Comparison of ENCODE assay signal across 26 mouse cellular contexts in the genomic region with DNA sequence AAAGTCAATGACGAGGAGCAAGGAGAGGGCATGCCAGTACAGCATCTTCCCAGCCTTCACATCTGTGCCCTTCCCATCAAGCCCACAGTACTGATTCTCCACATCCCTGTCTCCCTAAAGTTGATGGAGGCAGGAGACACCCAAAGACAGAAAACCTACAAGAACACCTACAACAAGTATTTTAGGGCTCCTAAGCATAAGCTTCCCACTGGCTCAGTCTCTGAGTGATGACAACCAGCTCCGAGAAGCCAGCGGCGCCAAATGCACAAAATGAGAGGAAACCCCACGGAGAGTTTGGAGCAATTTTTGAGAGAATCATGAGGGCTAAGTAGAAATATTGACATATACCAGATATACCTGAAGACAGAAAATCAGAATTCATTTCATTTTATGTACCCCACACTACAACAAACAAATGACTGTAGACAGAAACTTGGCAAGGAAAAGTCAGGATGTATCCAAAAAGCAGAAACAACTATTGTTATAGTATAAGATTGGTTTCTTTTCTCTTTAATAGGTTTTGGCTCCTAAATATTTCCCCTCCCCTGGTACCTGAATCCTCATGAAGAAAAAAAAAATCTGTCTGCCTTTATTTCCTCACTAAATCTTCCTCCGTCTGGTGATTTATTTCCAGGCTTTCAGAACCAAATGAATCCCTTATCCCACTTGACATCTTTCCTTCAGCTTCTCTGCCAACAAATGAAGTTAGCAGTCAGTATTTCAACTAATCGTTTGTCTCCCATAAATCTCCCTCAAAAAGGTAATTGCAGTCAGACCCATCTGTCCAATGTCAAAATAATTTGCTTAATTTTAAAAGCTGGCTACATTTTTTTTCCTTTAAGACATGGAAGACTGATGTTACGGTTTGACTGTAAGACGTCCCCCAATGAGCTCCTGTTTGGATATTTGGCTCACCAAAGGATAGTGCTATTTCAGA.
DNase-seq lines count a peak whose midpoint lies in the region; ATAC-seq and TF ChIP-seq lines count a peak whose summit lies in the region.
"Had no signal": no experiment of that assay in that cellular context is flagged by ENCODE, and none has a peak within 500 bp of the region (broad histone marks: within the 10 kb centered on the region; RNA-seq: fewer than 3 reads in every experiment).

No protein-coding gene starts in this region.

- intact Hi-C loops in left cerebral cortex, postnatal 14 days (cut with DNase I) = no loop called here

- WGBS in forebrain, embryonic 15.5 days = 65% methylated on average over 9 of the region's 9 CpGs
- 61% methylated on average over 9 of the region's 9 CpGs for WGBS in forebrain, postnatal 0 days

- H3K9me3 ChIP-seq in forebrain, embryonic 15.5 days = no peaks in the 10 kb centered on the region
- H3K9me3 ChIP-seq in forebrain, postnatal 0 days (ENCODE audit: low read length) = no peaks in the 10 kb centered on the region
- H3K9me3 ChIP-seq: G1E; heart, embryonic 15.5 days; midbrain, embryonic 13.5 days; neural tube, embryonic 12.5 days had no signal

- TF ChIP-seq CTCF in forebrain, postnatal 0 days (IDR thresholded peaks at IDR 0.05; ENCODE audit: low read depth) = no peak

- DNase-seq in forebrain, postnatal 0 days = no peak
- DNase-seq in MN1 (ENCODE audit: low spot score) = peak; percentile 85
- peak; percentile 23 to 24 for DNase-seq in left cerebral cortex, postnatal 14 days (ENCODE audit: low spot score in 2 of 2)
- DNase-seq in right cerebral cortex, postnatal 25 days = peak; percentile 10
- no peak for DNase-seq in testis, postnatal 10 days (ENCODE audit: low spot score)
- DNase-seq in urinary bladder, postnatal 4 days (ENCODE audit: low spot score in 2 of 2) = no peak
- DNase-seq: adrenal gland, postnatal 25 days; cerebellum, adult 8-10 months; gastrocnemius, postnatal 10 days; heart, adult 2 months; heart, postnatal 4 days; liver; thymus, postnatal 14 days had no signal

- H3K4me3 ChIP-seq in forebrain, embryonic 15.5 days = no peak overlapping the region
- H3K4me3 ChIP-seq in forebrain, postnatal 0 days (ENCODE audit: low read depth, low read length) = no peak overlapping the region
- H3K4me3 ChIP-seq: erythroblast, embryonic 14.5 days; heart, adult 2 months; heart, embryonic 15.5 days; layer of hippocampus, adult 2 months; midbrain, embryonic 13.5 days; neural tube, embryonic 12.5 days had no signal

- no peak overlapping the region for H3K9ac ChIP-seq in forebrain, embryonic 15.5 days (replicated peaks)
- H3K9ac ChIP-seq in forebrain, postnatal 0 days = no peak overlapping the region
- H3K9ac ChIP-seq: heart, embryonic 15.5 days; midbrain, embryonic 13.5 days; neural tube, embryonic 12.5 days had no signal

- no peaks in the 10 kb centered on the region for H3K4me1 ChIP-seq in forebrain, embryonic 15.5 days
- H3K4me1 ChIP-seq in forebrain, postnatal 0 days (ENCODE audit: insufficient read depth) = no peaks in the 10 kb centered on the region
- H3K4me1 ChIP-seq: heart, embryonic 15.5 days; midbrain, embryonic 13.5 days; neural tube, embryonic 12.5 days had no signal

- no peaks in the 10 kb centered on the region for H3K36me3 ChIP-seq in forebrain, embryonic 15.5 days
- H3K36me3 ChIP-seq in forebrain, postnatal 0 days (ENCODE audit: insufficient read depth) = no peaks in the 10 kb centered on the region
- H3K36me3 ChIP-seq: G1E; heart, embryonic 15.5 days; midbrain, embryonic 13.5 days; neural tube, embryonic 12.5 days had no signal

- no peaks in the 10 kb centered on the region for H3K27me3 ChIP-seq in forebrain, embryonic 15.5 days
- no peaks in the 10 kb centered on the region for H3K27me3 ChIP-seq in forebrain, postnatal 0 days (ENCODE audit: insufficient read depth, low read length)
- H3K27me3 ChIP-seq: heart, embryonic 15.5 days; midbrain, embryonic 13.5 days; neural tube, embryonic 12.5 days had no signal

- 0 out of 2 replicates have a peak, but pooled peaks have one; percentile 23 for ATAC-seq in forebrain, embryonic 15.5 days (replicated peaks)
- ATAC-seq in forebrain, postnatal 0 days = no peak
- ATAC-seq: forebrain, embryonic 16.5 days; hindbrain, embryonic 16.5 days; intestine, postnatal 0 days; lung, postnatal 0 days; midbrain, embryonic 13.5 days had no signal

- H3K4me2 ChIP-seq in forebrain, embryonic 15.5 days (replicated peaks) = no peak overlapping the region
- H3K4me2 ChIP-seq in forebrain, postnatal 0 days (ENCODE audit: low read depth) = no peak overlapping the region
- H3K4me2 ChIP-seq: heart, embryonic 15.5 days; midbrain, embryonic 13.5 days; neural tube, embryonic 12.5 days had no signal

- no peak overlapping the region for H3K27ac ChIP-seq in forebrain, embryonic 15.5 days (replicated peaks)
- no peak overlapping the region for H3K27ac ChIP-seq in forebrain, postnatal 0 days (ENCODE audit: low read depth, low read length)
- H3K27ac ChIP-seq: heart, adult 2 months; heart, embryonic 15.5 days; kidney, postnatal 0 days; layer of hippocampus, adult 2 months; midbrain, embryonic 13.5 days; neural tube, embryonic 12.5 days; stomach, postnatal 0 days had no signal

Comparison
In these comparisons a context has a peak if more than half of its experiments do, and no peak if none do; other contexts are left out.
1. DNase-seq: peak in MN1 (single experiment), left cerebral cortex, postnatal 14 days (2 of 2) and right cerebral cortex, postnatal 25 days (single experiment); none in forebrain, postnatal 0 days (single experiment), testis, postnatal 10 days (single experiment) and urinary bladder, postnatal 4 days (0 of 2).